Mouse (Mus musculus): ENCODE measurements around the gene Cap2.

GRCm38 (mm10) chr13:46640608-46641468 lies 139.2 kb downstream of the Cap2 start:
- TF ChIP-seq CTCF (IDR thresholded peaks at IDR 0.05; ENCODE audit: low read depth), result no peak
- no peak for TF ChIP-seq EP300 (optimal IDR thresholded peaks at IDR 0.05)
